Mouse (Mus musculus) c-Kit-positive CD71-positive TER-119-negative erythroid progenitor cells, embryonic 14.5 days (primary cell): ENCODE measurements around the gene Zcchc2.

Experiments used
- DNase-seq: peaks from one replicate; pipeline ENCODE4 v3.0.0-alpha.2; 2013; ENCODE audit warnings: low read depth

Zcchc2 gene

DNA sequence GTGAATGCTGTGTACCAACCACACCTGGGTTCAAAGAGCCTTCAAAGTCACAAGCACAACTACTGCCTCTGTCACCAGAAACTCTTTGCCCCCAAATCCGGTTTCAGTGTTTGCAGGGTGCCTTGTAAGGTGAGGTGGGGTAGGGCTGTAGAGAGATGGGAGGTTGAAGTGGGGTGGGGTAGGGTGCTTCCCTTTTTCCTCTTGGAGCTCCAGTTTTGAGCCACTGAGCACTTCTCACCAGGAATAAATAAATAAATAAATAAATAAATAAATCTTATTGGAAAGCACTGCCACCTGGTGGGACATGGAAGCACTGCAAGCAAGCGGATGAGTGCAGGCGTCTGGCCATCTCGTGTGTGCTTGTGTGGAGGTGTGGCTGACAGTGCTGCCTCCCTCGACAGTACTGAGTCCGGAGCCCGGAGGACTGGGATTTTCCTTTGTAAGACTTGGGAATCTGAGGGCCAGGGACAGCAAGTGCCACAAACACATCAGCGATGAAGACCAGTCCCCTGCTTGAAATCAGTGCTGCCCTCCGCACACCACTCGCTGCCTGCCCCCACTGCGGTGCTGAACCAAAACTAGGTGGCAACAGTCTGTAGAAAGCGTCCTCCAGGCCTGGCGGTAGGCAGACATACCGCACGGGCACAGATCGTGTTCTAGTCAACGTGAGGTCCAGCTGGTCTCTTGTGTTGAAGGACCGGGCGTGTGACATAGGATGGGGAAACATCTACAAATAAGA is 46.8 kb downstream of the Zcchc2 start:
- peak; percentile 35 for DNase-seq

DNA sequence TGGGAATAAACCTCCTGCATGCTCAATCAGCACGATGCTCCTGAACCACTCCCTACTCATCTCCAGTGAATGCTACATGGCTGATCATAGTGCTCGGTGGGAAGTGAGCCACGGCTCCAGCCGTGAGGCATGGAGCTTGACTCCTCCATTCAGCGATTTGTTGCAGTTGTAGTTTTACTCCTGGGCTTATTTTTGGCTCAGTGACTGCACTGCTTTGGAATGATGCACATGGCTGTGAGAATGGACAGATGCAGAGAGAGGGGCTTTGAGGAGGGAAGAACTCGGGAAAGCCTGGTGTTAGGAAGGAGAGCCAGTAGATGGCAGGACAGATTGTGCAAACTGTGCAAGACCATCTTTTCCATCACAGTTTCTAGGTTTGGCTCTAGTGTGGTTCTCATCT is 49.1 kb downstream of the Zcchc2 start:
- no peak for DNase-seq

DNA sequence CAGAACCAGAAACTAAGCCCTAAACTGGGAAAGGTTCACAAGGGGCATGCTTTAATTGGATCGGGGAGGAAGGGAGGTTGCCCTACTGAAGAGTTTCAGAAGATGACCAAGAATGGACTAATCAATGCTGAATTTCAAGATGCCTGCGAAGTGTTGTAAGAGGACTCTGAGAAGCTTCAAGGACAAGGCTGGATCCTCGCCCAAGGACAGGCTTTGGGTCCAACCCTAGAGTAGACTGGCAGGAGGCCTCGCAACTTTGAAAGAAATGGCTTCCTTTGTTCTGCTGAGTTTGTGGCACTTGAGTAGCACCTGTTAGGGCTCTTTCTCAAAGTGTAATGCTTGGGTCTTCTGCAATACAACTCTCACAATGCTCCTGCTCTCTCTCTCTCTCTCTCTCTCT is 50.1 kb downstream of the Zcchc2 start:
- no peak for DNase-seq

DNA sequence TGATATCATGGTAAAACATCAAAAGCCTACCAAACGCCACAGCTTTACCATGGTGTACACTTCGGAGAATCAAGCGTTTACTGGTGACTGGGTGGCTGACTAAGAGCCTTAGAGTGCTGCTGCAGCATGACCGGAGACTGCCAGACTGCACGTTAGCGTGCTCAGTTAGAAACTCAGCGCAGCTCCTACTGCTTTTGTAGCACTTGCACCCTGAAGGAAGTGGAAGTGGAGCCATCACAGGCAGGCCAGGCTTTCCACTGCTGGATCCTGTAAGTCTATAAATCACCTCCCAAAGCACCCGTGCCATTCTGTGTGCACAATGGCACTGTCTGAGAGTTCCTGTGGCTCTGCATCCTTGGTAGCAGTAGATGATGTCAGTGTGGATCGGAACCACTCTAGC is 52.0 kb downstream of the Zcchc2 start:
- no peak for DNase-seq

DNA sequence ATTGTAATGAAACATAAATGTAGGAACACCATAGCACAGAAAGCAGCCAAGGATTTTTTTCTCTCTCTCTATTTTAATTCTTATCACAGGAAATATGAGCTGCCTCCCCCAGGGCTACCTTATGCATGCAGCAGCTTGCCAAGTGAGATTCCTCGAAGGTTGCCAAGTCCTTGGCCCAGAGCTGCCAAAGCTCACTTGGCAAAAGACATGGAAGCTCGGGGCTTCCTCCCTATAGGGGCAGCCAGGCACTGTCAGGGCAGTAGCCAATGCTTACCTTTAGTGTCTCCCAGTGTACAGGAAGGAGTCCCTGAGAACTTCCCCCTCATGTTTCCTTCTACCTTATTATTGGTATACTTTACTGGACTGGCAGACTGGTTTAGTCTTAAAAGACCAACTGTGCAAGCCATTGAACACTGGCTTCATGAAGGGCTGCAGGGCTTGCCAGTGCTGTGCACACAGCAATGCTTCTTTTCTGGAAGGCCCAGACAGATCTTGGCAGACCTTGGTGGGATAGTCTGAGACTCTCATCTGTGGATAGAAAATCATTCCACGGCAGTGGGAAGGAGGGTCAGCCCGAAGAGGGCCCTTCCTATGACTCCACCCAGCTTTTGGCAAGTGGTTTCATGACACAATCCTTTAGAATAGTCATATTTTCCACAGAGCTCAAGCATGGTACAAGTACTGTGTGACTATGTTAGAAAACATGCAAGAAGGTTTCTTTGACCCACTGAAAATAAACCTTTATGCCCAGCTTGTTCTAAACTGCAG is 53.0 kb downstream of the Zcchc2 start:
- no peak for DNase-seq

DNA sequence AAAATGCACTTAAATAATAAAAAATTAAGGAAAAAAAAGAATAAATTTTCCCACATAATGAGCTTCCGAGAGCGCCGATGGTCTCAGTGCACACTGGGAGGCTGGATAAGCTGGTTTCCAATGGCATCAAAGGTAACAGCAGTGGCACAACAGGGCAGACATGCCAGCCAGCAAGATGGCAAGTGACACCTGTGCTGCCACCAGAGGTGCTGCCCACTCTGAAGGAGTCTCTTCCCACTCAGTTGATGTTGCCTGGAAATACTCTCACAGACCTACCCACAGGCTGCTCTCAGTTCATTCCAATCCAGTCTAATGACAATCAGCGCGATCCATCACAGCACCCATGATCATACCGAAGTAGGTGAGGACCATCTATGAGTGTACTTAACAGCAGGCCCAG is 58.8 kb downstream of the Zcchc2 start:
- DNase-seq, result no peak

DNA sequence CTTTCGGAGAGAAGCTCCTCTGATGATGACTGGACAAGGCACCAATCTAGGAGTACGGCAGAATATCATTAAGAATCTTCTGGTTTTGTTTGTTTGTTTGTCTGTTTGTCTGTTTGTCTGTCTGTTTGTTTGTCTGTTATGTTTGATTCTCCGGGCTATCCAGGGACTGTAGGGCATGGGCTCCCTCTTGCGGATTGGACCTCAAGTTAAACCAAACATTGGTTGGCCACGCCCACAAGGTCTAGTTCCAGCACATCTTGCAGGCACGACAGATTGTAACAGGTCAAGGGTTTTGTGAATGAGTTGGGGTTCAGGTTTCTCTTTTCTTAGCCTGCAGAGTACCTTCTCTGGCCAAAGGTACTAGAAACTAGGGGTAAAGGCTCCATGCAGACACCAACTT is 64.8 kb downstream of the Zcchc2 start:
- no peak for DNase-seq

DNA sequence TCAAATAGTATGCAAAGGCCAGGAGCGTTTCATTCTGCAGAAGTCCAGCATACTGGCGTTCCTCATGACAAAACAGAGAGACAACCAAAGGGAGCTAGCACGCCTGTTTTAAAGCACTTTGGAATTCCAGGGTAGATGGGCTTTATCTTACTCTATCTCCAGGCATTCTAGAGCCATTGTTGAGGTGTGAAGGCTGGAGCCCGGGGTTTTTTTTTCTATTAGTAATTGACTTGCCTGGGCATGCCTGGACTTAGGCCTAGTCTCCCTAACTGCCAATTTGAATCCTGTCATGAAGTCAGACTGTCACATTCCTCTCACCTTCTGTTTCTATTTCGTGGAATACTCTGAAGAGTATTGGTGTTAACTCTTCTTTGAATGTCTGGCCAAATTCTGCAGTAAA is 68.1 kb downstream of the Zcchc2 start:
- no peak for DNase-seq

DNA sequence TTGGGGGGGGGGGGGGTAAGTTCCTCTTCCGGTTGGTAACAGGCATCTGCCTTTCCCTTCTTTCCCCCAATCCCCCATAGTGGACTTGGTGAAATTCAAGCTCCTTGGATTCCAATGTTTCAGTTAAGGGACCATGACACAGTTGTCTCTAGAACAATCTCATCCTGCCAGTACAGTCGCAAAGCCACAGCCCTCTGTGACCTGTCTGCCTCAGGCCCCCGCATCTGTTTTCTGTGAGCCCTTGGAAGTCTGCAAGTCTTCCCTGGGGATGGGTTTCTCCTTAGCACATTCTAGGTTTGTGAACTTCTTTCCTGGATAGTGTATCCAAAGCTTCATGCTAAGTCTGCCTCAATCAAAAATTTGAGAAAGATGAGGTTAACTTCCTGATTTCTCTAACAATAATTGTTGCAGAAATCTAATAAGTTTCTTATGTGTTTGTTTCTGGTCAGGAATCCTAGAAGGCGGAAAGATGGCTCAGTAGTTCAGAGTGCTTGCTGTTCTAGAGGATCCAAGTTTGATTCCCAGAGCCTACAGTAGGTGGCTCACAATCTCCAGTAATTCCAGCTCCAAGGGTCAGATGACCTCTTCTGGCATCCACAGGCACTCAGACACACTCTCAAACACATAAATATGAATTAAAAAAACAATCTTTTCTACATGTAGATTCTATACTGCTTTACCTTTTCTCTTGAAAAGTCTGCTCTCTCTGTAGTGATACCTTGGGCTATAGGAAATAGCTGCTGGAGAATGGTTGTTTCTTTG is 69.5 kb downstream of the Zcchc2 start:
- no peak for DNase-seq

DNA sequence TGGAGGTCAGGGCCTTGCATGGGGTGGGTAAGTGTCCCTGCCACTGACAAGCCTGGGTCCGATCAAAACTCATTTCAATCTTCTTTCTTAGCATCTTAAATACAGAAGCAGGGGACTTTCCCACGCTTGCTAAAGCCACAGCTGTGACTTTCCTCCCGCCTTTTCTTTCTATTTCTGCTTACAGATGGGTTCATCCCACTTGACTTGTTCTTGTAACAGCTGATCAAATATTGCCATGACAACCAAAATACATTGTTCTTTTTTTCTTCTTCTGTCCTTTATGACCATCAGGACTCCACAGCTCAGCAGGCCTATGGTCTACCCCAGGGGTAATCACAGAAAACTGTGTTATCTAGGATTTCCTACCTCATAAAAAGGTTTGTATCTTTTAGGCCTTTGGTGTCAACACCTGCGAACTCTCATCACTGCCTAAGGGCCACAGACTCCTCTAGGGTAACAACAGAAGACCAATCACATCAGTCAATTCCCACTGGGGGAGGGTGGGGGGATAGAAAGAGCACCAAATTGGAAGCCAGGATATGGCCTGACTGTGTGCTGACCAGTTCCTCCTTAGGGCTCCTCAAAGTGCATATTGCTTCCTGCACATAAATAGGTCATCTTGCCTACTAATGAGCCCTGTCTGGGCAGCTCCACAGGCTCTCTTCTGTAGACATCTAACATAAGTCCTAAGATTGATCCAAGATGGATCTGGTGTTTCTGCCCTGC is 71.1 kb downstream of the Zcchc2 start:
- no peak for DNase-seq

DNA sequence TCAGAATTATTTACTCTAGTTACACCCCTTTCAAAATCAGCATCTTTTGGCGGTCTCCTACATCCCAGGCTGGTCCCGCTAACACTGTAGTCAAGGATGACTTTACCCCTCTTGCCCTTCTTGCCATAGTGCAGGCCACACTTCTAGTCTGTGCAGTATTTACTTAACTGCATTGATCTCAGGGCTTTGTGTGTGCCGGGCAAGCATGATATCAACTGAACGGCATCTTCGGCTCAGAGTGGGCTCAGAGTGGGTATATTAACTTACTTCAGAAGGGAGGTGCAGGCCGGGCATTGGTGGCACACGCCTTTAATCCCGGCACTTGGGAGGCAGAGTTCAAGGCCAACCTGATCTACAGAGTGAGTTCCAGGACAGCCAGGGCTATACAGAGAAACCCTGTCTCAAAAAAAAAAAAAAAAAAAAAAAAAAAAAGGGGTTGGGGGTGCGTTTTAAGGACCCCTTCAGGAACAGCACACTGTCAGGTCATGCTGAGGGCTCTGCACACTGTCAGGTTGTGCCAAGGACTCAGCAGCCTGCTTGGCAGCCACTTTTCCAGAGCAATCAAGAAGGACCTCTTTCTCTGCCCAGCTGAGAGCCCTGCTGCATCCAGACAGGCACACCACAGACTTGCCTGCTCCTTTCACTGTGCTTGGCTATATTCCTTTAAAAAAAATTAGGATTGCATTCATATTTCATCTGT is 72.8 kb downstream of the Zcchc2 start:
- DNase-seq, result no peak

DNA sequence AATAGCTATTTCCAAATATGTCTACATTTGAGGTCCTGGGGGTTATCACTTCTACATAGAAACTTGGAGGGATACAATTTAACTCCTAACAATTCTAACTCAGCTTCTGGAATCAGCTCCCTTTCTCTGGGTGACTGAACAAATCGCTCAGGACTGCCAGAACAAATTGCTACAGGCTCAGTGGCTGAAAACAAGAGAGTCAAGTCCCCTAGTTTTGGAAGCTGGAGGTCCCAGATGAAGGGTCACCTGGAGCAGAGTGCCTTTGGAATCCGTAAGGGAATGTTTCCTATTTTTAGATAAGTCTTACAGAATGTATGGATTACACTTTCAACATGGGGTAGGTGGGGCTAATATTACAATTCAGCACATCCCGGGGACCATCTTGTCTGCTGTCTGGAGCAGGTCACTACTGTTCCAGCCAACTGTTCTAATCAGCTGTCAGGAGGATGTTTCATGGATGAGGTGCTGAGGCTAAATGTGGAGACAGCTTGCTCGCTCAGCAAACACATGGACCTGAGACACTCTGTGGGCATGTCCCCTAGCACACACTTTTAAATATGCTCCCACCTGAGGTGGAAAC is 73.5 kb downstream of the Zcchc2 start:
- no peak for DNase-seq

DNA sequence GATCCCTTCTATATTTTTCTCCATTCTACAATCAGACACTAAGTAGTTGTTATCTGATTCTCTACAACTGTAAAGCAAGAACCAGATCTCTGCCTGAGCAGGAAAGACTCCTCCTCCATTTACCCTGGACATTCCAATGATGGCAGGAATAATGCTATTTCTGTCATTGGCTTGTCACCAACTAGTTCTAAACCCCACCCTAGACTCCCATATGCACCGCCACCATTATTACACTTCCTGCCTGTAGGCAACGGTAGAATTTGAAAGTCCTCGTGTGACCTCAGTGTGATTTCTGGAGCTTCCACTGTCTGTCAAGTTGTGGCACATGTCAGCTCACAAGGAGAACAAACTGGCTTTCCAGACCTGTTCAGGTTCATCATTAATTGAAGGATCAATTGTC is 74.1 kb downstream of the Zcchc2 start:
- no peak for DNase-seq

DNA sequence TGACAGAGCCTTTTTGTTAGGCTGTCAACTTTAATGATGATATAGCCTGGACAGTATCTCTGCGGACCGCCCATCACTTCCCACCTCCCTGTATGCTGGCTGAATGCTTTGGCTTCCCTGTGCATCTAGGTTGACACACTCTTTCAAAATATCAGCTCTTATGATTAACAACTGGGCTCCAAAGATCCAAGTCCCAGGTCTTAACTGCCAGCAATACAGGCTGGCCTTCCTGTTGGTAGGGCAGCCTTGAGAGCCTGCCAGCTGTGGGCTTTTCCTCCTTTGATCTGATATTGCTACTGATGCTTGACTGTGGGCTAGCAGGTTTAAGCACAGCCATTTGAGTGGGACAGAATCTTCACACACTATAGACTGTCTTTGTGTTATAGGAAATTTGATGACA is 74.5 kb downstream of the Zcchc2 start:
- no peak for DNase-seq

DNA sequence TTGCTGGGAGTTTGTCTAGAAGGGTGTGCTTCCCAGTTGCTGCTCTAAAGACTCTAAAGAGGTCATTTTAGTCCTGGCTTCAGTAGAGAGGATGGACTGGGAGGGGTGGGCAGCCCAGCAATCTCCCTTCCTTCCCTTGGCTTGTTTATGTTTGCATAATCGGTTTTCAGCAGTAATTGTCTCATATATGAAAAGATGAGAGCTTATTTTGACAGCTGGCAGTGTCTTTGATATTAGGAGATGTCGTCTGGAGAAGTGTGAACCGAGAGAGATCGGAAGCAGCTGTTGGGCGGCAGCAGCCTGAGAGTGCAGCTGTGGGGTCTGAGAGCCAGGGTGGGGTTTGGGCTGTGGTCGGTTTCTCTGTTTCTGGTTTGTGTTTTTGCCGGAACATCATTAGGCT is 75.5 kb downstream of the Zcchc2 start:
- no peak for DNase-seq

DNA sequence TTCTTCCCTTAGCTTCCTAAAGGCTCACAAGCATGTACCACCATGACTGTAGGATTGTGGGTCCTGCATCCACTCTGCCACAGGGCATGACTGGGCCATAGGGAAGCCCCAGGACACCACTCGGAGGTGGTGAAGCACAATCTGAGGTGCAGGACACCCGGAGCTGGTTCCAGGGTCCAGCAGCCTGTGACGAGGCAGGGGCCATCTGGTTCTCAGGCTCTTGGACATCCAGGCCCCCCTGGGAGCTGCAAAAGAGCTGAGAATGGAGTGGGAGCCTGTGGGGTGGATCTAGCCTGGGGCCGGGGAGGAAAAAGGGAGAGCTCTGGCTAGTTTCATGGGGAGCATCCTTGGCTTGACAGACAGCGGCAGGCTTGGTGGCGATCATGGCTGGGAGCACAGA is 77.1 kb downstream of the Zcchc2 start:
- DNase-seq, result no peak

DNA sequence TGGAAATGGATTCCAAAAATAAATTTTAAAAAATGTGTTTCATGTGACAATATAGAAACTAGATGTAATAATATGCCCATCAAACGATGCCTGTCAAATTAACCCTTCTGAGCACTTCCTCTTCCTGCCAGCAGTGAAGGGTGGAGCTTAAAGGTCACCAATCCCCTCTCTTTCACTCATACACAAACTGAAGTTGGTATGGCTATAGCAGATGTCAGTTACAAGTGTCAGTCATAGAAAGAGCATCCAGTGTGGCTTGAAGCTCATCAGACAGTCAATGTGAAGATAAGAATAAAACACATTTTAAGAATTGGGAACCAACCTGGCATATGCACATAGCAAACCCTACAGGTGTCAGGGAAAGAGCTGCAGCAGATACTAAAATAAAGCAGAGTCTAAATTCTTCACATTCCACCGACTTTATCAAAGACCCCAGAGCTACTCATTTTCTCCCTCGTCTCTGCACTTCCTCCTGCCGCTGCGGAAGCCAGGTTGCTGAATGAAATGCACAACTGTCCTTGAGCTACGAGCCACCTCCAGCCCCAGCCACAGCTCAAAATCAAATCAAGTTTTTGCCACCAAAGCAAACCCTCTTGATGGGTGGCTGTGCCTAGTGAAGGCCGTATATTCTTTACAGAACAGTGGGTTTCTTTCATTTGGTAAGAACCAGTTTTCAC is 79.8 kb downstream of the Zcchc2 start:
- DNase-seq, result no peak

DNA sequence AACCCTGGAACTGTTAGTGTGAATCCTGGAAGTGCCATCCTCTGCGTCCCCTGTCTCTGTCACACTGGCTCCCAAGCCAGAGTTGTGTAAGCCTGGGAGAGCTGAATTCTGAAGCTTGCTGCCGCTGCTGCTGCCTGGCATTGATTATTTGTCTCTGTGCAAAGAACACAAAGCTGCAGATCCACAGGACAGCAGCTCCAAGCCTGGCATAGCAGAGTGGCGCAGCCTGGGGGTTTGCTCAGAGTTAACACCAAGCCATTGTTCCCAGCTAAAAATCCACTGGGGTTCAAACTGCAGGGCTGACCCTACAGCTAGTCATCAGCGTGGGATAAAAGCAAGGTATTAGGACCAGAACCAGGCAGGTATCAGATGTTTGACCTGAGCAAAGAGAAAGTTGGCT is 80.6 kb downstream of the Zcchc2 start:
- DNase-seq, result no peak

DNA sequence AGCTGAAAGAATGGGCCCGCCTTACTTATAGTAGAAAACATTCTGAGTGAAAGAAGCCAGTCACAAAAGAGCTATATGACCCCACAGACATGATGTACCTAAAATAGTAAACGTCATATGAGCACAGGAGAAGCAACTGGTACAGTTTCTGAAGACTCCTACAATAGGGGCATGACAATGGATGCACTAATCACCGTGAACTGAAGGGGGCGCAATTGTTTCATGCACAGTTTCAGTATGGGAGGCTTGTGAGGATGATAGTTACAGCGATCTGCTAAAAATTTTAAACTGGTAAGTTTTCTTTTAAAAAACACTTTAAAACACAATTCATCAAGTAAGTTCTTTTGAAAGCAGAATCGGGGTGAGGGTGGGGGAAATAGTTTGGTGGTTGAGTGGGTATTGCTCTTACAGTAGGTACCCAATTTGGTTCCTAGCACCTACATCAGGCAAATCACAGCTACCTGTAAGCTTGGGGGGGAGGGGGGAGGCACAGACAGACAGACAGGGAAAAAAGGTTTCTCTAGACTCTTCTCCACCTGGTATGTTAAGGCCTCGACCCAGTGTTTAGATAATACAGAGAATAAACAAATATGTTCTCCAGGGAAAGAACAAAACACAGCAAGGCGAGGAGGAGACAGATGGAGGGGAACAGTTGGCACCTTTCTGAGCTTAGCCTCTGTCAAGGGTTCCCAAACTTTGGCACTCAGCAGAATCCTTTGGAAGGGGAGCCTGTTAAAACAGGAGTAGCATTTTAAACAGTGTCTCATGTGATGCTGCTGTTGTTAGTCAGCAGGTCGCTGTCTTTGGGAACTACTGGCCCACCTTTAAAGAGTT is 81.2 kb downstream of the Zcchc2 start:
- DNase-seq, result peak; percentile 35

DNA sequence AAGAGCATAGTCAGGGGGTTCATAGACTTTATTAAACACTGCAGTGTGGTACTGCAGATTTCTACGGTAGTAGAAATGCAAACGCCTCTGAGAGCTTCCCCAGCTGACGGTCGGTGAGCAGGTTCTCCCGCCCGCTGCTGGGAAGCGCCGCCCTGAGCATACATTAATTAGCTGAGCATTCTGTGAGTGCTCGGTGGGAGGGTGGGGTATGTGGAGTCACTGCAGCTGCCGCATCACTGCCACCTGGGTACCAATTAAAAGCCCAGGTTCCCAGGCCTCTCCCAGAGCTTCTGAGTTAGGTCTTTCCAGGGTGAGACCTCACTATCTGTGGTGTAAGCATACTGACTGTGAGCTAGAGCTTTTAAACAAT is 81.8 kb downstream of the Zcchc2 start:
- no peak for DNase-seq
